Mouse (Mus musculus) embryonic fibroblast, embryonic 13.5 days (primary cell): Measurements from ENCODE around the gene Rsf1. TPM values are rescaled to one million over a fixed set of nuclear protein-coding genes. Genes with fewer than 3 reads are reported as not detected.

Source experiments
- H3K27ac ChIP-seq: 2 replicates; pipeline ENCODE4 v1.5.1; 2012; ENCODE audit warnings: low read length, control low read depth, inconsistent platforms; ENCODE audit not compliant: insufficient read depth
- H3K4me1 ChIP-seq: 2 replicates; pipeline ENCODE4 v1.6.1; 2011; ENCODE audit warnings: low read length; ENCODE audit not compliant: control insufficient read depth, insufficient read depth
- H3K4me3 ChIP-seq: 2 replicates; pipeline ENCODE4 v1.5.1; 2011; ENCODE audit warnings: mild to moderate bottlenecking, control low read depth, low read length; ENCODE audit not compliant: insufficient read depth
- CTCF ChIP-seq: IDR thresholded peaks from 2 replicates; pipeline ENCODE4 v1.5.1; 2011; ENCODE audit warnings: mild to moderate bottlenecking, control low read depth, low read length, moderate library complexity, borderline replicate concordance; ENCODE audit not compliant: insufficient read depth
- POLR2A ChIP-seq: IDR thresholded peaks from 2 replicates; pipeline ENCODE4 v1.6.1; 2011; ENCODE audit warnings: low read depth, mild to moderate bottlenecking, control low read depth, low read length, moderate library complexity
- polyA plus RNA-seq: library from polyadenylated mRNA; stranded (reverse); fragments of >200 nt; gene quantifications from 2 replicates; pipeline ENCODE4 v1.2.4, GENCODE M21; 2011; ENCODE audit warnings: low read depth; ENCODE audit not compliant: missing spikeins, insufficient read length

The Rsf1 gene
- polyA plus RNA-seq, 1 experiment, result 24.2 TPM

DNA sequence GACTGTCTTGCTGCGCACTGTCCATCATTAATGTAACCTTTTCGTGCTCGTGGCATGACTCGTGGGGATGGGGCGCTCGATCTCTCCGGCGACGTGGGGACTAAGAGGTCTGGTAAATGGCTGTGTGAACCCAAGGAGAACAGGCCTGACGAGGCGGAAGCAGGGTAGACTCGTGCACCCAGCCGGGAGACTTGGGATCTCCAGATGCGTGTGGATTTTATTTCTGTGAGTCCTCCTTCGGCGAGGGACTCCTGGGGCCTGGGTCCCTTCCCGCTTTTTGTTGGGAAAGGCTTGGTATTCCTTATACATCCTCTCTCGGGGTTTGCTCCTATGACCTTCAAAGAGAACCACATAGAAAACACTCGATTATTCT lies 116.4 kb downstream of the Rsf1 start:
- no peak for TF ChIP-seq CTCF
- TF ChIP-seq POLR2A, result no peak
- no peak overlapping the region for H3K27ac ChIP-seq
- no peaks in the 10 kb centered on the region; the same call in 1 of the 2 replicates for H3K4me1 ChIP-seq
- H3K4me3 ChIP-seq, result peak overlapping the region; percentile 94

DNA sequence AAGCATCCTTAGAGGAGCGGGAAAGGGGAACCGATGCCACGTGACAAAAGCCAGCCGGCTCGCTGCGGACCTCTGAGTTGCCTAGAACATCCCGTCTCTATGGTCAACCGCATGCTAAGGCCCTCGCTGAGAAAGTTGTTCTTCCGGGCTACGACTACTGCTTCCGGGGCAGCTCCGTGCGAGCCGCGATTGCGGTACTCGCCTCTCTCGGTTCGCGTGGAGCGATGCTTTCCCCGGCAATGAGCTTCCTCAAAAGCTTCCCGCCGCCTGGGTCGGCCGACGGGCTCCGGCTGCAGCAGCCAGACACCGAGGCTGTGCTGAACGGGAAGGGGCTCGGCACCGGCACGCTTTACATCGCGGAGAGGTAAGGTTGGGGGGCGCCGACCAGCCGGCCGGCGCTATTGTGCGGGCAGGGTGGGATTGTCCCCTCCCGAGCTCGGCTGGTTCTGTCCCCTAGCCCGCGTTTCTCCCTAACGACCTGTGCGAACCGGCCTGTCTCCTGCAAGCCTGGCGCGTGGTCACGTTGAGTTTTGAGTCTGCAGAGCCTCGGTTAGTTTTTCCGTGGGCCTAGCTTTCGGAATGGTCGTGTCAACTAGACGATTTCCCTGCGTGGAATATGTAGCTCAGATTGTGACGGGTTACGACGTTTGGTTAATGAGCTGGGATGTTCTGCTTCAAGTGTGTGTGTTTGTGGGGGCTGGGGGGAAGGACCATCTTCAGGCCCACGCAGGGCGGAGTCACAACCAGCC lies 117.0 kb downstream of the Rsf1 start, which contains the start of gene Clns1a:
Clns1a (plus strand) TSS at position 129 of the 749 bp plus-strand sequence.
- TF ChIP-seq POLR2A (peak; percentile 84), CTCF (no peak)
- H3K27ac ChIP-seq, result no peak within 1 kb of the TSS
- H3K4me1 ChIP-seq, result no peaks in the 10 kb centered on the region; the same call in 1 of the 2 replicates
- H3K4me3 ChIP-seq, result peak within 1 kb of the TSS; percentile 94

DNA sequence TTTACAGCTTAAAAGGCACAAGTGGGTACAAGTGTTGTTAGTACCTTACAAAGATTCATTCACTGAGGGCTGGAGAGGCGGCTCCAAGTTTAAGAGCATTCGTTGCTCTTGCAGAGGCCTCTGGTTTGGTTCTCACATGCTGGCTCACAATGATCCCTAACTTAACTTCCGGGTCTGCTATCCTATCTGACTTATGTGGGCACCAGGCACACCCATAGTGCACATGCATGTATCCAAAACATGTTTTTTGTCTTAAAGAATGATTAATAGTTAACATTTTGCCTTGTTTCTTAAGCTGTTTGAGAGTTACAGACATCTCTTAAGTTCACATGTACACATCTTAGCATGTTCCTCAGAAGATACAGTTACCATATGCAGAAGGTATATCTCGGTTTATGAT lies 120.5 kb downstream of the Rsf1 start:
- no peaks in the 10 kb centered on the region; the same call in 1 of the 2 replicates for H3K4me1 ChIP-seq
- no peak for TF ChIP-seq CTCF
- no peak overlapping the region for H3K27ac ChIP-seq
- H3K4me3 ChIP-seq, result no peak overlapping the region

DNA sequence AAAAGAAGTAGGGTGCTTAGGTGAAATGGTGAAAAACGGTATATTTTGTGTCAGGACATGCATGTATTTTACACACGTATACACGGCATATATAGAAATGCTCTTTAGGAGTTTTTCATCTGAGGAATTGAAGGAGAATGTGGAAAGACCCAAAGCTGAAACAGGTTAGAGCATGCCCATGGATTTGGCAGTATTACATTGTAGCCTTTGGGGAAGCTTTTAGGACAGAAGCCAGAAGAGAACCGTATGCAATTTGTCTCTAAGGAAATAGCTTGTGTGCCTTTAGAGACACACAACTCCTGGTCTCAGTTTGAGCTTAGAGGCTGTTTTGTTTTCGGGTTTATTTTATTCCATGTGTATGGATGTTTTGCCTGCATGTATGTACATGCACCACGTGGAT lies 121.4 kb downstream of the Rsf1 start:
- Histone ChIP-seq H3K4me1 (no peaks in the 10 kb centered on the region; the same call in 1 of the 2 replicates), H3K27ac (no peak overlapping the region), H3K4me3 (no peak overlapping the region)
- TF ChIP-seq CTCF (no peak), POLR2A (no peak)

DNA sequence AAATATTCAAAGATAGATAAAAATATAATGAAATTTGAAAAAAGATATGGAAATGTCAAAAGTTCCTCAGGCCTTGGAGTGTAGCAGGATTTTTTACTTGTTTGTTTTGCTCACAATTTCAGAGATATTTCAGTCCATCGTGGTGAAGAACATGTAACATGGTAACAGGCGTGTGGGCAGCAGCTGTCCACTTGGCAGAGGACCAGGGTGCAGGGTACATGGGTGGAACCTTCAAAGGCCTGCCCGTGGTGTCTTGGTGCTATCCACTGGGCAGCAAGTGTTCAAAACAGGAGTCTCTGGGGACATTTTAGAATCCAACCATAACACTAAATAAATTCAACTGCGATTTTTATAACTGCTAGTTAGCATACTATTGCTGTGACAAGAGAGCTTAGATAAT lies 127.4 kb downstream of the Rsf1 start:
- no peak for TF ChIP-seq POLR2A
- no peak for TF ChIP-seq CTCF
- H3K4me1 ChIP-seq, result 0 out of 2 replicates have a peak, but pooled peaks cover 2% of the 10 kb centered on the region
- no peak overlapping the region for H3K27ac ChIP-seq
- no peak overlapping the region for H3K4me3 ChIP-seq

DNA sequence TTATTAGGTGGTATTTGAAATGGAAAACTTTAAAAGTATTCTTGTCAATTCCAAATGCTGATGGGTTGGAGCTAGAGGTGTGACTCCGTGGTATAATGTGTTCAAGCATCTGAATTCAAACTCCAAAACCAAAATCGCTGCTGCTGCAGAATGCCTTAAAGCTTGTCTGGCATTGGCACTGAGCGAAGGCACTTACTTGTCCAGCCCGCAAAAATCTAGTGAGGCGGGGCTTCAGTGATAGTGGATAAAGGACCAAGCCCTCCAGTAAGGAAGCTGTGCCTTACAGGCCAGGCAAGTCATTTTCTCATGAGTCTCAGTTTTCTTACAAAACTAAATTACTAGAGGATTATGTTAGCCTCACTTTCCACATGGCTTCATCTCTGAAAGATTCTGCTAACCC lies 128.1 kb downstream of the Rsf1 start:
- Histone ChIP-seq H3K4me3 (no peak overlapping the region), H3K4me1 (0 out of 2 replicates have a peak, but pooled peaks cover 2% of the 10 kb centered on the region), H3K27ac (no peak overlapping the region)
- TF ChIP-seq POLR2A (no peak), CTCF (no peak)

DNA sequence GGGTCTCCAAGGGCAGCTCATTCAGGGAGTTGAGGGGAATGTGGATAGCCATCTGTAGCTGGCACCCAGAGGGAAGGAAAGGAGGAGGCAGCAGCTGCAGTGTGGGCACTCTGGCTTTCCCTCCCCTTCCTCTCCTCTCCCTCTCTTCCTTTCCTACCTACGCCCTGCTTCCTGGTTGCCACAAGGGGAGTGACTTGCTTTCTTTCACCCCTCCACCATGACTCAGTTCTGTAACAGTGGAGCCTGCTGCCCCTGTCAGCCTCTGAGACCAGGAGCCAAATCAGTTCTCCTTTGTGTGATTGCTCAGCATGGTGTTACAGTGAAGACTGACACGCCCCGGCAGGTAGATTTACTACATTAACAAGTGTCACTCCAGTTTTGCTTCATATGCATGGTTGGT lies 129.5 kb downstream of the Rsf1 start:
- TF ChIP-seq CTCF (no peak), POLR2A (no peak)
- Histone ChIP-seq H3K4me3 (no peak overlapping the region), H3K4me1 (0 out of 2 replicates have a peak, but pooled peaks cover 2% of the 10 kb centered on the region), H3K27ac (peak overlapping the region; percentile 30; the same call in 1 of the 2 replicates)

DNA sequence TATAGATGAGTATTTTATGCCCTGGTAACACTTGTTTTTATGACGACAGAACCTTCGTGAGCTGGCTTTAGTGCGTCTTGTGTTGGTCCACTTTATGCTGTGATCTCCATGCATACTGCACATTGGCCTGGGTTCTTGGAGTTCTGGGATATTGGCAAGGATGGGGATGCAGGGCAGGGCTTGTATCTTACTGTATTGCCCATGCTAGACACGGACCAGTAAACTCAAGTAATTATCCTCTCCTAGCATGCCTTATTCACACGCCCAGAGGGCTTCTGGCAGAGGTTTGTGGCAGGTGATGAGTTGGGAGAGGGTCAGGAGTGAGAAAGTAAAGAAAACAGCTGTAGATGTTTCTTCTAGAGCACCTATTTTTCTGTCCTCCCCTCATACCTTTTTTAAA lies 135.0 kb downstream of the Rsf1 start:
- TF ChIP-seq POLR2A (no peak), CTCF (no peak)

DNA sequence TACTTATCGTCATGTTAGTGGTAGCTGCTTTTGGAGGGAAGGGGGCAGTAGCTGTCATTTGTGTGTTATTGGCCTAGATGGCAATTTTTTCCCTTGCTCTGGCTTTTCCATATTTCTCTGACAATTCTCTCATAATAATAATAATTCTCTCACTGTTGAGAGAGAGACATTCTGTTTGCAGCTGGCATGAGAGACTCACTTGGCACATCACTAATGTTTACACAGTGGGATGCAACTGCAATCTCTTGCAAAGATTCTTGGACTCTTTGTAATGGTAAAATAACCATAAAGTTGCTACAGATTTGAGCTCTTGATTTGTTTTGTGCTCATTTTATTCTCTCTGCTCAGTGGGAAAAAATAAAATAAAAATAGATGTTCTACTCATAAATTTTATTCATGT lies 137.6 kb downstream of the Rsf1 start:
- Histone ChIP-seq H3K4me3 (no peak overlapping the region), H3K27ac (no peak overlapping the region), H3K4me1 (no peaks in the 10 kb centered on the region)
- TF ChIP-seq POLR2A (no peak), CTCF (no peak)

More for the DNA sequence above, 135.0 kb downstream of the Rsf1 start:
- no peak overlapping the region for H3K27ac ChIP-seq
- H3K4me1 ChIP-seq, result no peaks in the 10 kb centered on the region
- H3K4me3 ChIP-seq, result no peak overlapping the region

DNA sequence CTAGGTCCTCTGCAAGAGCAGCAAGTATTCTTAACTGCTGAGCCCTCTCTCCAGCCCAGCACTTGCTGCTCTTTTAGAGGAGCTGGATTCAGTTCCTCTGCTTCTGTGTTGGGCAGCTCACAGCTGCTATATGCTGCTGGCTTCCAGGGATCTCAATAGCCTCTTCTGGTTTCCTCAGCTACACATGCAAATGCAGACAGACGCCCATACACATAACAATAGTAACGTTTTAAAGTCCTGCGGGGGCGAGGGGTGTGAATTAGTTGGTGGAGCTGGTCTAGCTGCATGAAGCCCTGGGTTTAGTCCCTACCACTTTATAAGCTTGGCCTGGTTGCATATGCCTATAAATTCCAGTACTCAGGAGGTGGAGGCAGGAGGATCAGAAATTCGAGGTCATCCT lies 139.4 kb downstream of the Rsf1 start:
- Histone ChIP-seq H3K27ac (no peak overlapping the region), H3K4me1 (no peaks in the 10 kb centered on the region), H3K4me3 (no peak overlapping the region)
- no peak for TF ChIP-seq CTCF
- TF ChIP-seq POLR2A, result no peak
